8 mouse cellular contexts compared by ENCODE assay signal in the genomic region with DNA sequence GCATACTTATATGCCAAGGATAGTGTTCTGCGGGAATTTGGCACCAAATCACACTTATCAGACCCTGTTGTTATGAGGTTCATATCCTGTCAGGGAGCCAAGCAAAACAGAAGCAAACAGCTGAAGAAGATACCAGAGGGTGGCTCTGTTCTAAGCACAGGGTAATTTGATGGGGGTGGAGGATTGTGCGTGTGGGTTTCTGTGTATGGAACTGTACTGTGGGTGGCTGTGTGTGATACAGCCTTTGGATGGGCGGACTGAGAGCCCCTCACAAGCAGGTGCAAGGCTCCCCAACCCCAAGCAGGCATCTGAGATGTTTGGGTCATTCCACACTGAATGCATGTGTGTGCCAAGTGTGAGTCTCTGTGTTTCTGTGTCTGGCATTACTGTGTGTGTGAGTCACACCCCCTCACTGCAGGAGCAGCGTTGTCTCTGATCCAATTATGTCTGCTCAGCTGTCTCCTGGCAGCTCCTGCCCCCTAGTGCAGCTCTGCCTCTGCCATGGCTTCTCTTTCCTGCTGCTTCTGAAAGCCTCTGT. TPM values are rescaled to one million over a fixed set of nuclear protein-coding genes. Genes with fewer than 3 reads are reported as not detected.
DNase-seq lines count a peak whose midpoint lies in the region; ATAC-seq and TF ChIP-seq lines count a peak whose summit lies in the region.

No protein-coding gene starts in this region.

- 53% methylated on average over 4 of the region's 4 CpGs for WGBS in lung, postnatal 0 days
- WGBS in hindbrain, embryonic 16.5 days = 61% methylated on average over 4 of the region's 4 CpGs
- WGBS in midbrain, embryonic 16.5 days = 58% methylated on average over 4 of the region's 4 CpGs

- peak; percentile 49; the same call in 1 of the 2 replicates for ATAC-seq in lung, postnatal 0 days
- ATAC-seq in hindbrain, embryonic 16.5 days = peak; percentile 64
- peak; percentile 50 for ATAC-seq in midbrain, embryonic 16.5 days
- ATAC-seq in inflammation-experienced regulatory T-cells, adult 6 months = no peak

- peaks cover 4% of the 10 kb centered on the region; the same call in 1 of the 2 replicates for H3K4me1 ChIP-seq in lung, postnatal 0 days (ENCODE audit: insufficient read depth, low read depth, low read length)
- peaks cover 11% of the 10 kb centered on the region for H3K4me1 ChIP-seq in hindbrain, embryonic 16.5 days (ENCODE audit: control insufficient read depth, insufficient read depth, low read depth, low read length)
- peaks cover 11% of the 10 kb centered on the region for H3K4me1 ChIP-seq in midbrain, embryonic 16.5 days (ENCODE audit: control insufficient read depth, insufficient read depth, low read length)

- no peak overlapping the region for H3K9ac ChIP-seq in lung, postnatal 0 days (replicated peaks; ENCODE audit: low read depth)
- H3K9ac ChIP-seq in hindbrain, embryonic 16.5 days (ENCODE audit: low read depth, low read length) = 0 out of 2 replicates have a peak overlapping the region, but pooled peaks have one; percentile 3
- H3K9ac ChIP-seq in midbrain, embryonic 16.5 days (ENCODE audit: low read depth, low read length) = no peak overlapping the region

- no peak overlapping the region for H3K4me3 ChIP-seq in lung, postnatal 0 days (ENCODE audit: low read depth, low read length)
- H3K4me3 ChIP-seq in hindbrain, embryonic 16.5 days (ENCODE audit: low read length) = no peak overlapping the region
- no peak overlapping the region for H3K4me3 ChIP-seq in midbrain, embryonic 16.5 days (ENCODE audit: low read depth, low read length)

- DNase-seq in lung, postnatal 0 days (ENCODE audit: low spot score) = no peak
- no peak for DNase-seq in lung, postnatal 36 days
- peak; percentile 67 to 74 for DNase-seq in cerebellum, postnatal 25 days
- DNase-seq in adipocyte (ENCODE audit: low spot score) = no peak
- DNase-seq in urinary bladder, adult 2 months (ENCODE audit: low spot score) = no peak

- no peaks in the 10 kb centered on the region for H3K9me3 ChIP-seq in lung, postnatal 0 days (ENCODE audit: low read length)
- no peaks in the 10 kb centered on the region for H3K9me3 ChIP-seq in hindbrain, embryonic 16.5 days (ENCODE audit: control insufficient read depth, low read length)
- H3K9me3 ChIP-seq in midbrain, embryonic 16.5 days (replicated peaks; ENCODE audit: control insufficient read depth, low read length, poor library complexity, severe bottlenecking) = no peaks in the 10 kb centered on the region

- no peak for TF ChIP-seq EP300 in lung, postnatal 0 days (IDR thresholded peaks at IDR 0.05)

- no peaks in the 10 kb centered on the region for H3K36me3 ChIP-seq in lung, postnatal 0 days (ENCODE audit: insufficient read depth, low read length)
- no peaks in the 10 kb centered on the region for H3K36me3 ChIP-seq in hindbrain, embryonic 16.5 days (ENCODE audit: control insufficient read depth, insufficient read depth, low read length)
- no peaks in the 10 kb centered on the region for H3K36me3 ChIP-seq in midbrain, embryonic 16.5 days (ENCODE audit: control insufficient read depth, insufficient read depth, low read length)

- no peak overlapping the region for H3K27ac ChIP-seq in lung, postnatal 0 days (ENCODE audit: low read length)
- peak overlapping the region; percentile 46; the same call in 1 of the 2 replicates for H3K27ac ChIP-seq in hindbrain, embryonic 16.5 days (ENCODE audit: low read depth, low read length)
- no peak overlapping the region for H3K27ac ChIP-seq in midbrain, embryonic 16.5 days (ENCODE audit: low read length)

- peak; percentile 32 for TF ChIP-seq CTCF in lung, postnatal 0 days (IDR thresholded peaks at IDR 0.05)

- H3K27me3 ChIP-seq in lung, postnatal 0 days (replicated peaks; ENCODE audit: insufficient read depth, low read length) = no peaks in the 10 kb centered on the region
- H3K27me3 ChIP-seq in hindbrain, embryonic 16.5 days (replicated peaks; ENCODE audit: control insufficient read depth, insufficient read depth, low read length) = no peaks in the 10 kb centered on the region
- no peaks in the 10 kb centered on the region for H3K27me3 ChIP-seq in midbrain, embryonic 16.5 days (ENCODE audit: control insufficient read depth, insufficient read depth, low read depth, low read length)

- H3K4me2 ChIP-seq in lung, postnatal 0 days (replicated peaks; ENCODE audit: low read depth, low read length) = no peak overlapping the region
- no peak overlapping the region for H3K4me2 ChIP-seq in hindbrain, embryonic 16.5 days (ENCODE audit: low read length)
- no peak overlapping the region for H3K4me2 ChIP-seq in midbrain, embryonic 16.5 days (ENCODE audit: low read length)

RNA-seq across cellular contexts. Expression of a gene that starts 11.8 kb away (rescaled TPM):
- 40.3 and 46.3 TPM in 2 replicates for polyA plus RNA-seq in lung, postnatal 0 days (2015; fragmentation: Nextera tagmentation; extraction: Ambion mirVana)
- 11.9 and 13.8 TPM in 2 replicates for polyA plus RNA-seq in hindbrain, embryonic 16.5 days (2015; fragmentation: Nextera tagmentation; extraction: Ambion mirVana)
- 6.7 and 8.3 TPM in 2 replicates for polyA plus RNA-seq in midbrain, embryonic 16.5 days (2015; fragmentation: Nextera tagmentation; extraction: Ambion mirVana)
- 54.2 and 72.7 TPM in 2 replicates for polyA plus RNA-seq in urinary bladder, adult 2 months (2012; rRNA removed)
- polyA plus RNA-seq in inflammation-experienced regulatory T-cells, adult 6 months (2017; shearing (Covaris generic)) = 1 to 10 TPM; 1.7 to 5.6 (median 2.0) TPM

RNA-seq across cellular contexts. Expression of a gene that starts 19.2 kb away (rescaled TPM):
- 105 and 110 TPM in 2 replicates for polyA plus RNA-seq in lung, postnatal 0 days (2015; fragmentation: Nextera tagmentation; extraction: Ambion mirVana)
- 12.8 and 13.8 TPM in 2 replicates for polyA plus RNA-seq in hindbrain, embryonic 16.5 days (2015; fragmentation: Nextera tagmentation; extraction: Ambion mirVana)
- polyA plus RNA-seq in midbrain, embryonic 16.5 days (2015; fragmentation: Nextera tagmentation; extraction: Ambion mirVana) = 8.8 and 11.4 TPM in 2 replicates
- polyA plus RNA-seq in urinary bladder, adult 2 months (2012; rRNA removed) = 110 and 127 TPM in 2 replicates
- 10 to 100 TPM; 29.0 to 58.0 (median 41.3) TPM for polyA plus RNA-seq in inflammation-experienced regulatory T-cells, adult 6 months (2017; shearing (Covaris generic))

RNA-seq across cellular contexts. Expression of a gene that starts 26.6 kb away (rescaled TPM):
- 12.9 and 17.1 TPM in 2 replicates for polyA plus RNA-seq in lung, postnatal 0 days (2015; fragmentation: Nextera tagmentation; extraction: Ambion mirVana)
- polyA plus RNA-seq in hindbrain, embryonic 16.5 days (2015; fragmentation: Nextera tagmentation; extraction: Ambion mirVana) = 33.5 and 34.0 TPM in 2 replicates
- polyA plus RNA-seq in midbrain, embryonic 16.5 days (2015; fragmentation: Nextera tagmentation; extraction: Ambion mirVana) = 29.3 and 36.3 TPM in 2 replicates
- polyA plus RNA-seq in urinary bladder, adult 2 months (2012; rRNA removed) = 24.2 and 31.9 TPM in 2 replicates
- 10 to 100 TPM; 39.3 to 53.6 (median 44.9) TPM for polyA plus RNA-seq in inflammation-experienced regulatory T-cells, adult 6 months (2017; shearing (Covaris generic))

Comparison
In these comparisons a context has a peak if more than half of its experiments do, and no peak if none do; other contexts are left out.
1. DNase-seq: peak in cerebellum, postnatal 25 days (2 of 2); none in lung, postnatal 0 days (single experiment), lung, postnatal 36 days (single experiment), adipocyte (single experiment) and urinary bladder, adult 2 months (single experiment).